Mouse (Mus musculus) yolk sac, embryonic 10.5 days (tissue): ENCODE data around the gene Pax8.
A peak's percentile ranks its signal among the peaks of the same experiment; 100 is the strongest.

Experiments
- DNase-seq: peaks from one replicate; pipeline ENCODE4 v3.0.0-alpha.2; 2017; ENCODE audit warnings: low spot score

Pax8 gene

DNA sequence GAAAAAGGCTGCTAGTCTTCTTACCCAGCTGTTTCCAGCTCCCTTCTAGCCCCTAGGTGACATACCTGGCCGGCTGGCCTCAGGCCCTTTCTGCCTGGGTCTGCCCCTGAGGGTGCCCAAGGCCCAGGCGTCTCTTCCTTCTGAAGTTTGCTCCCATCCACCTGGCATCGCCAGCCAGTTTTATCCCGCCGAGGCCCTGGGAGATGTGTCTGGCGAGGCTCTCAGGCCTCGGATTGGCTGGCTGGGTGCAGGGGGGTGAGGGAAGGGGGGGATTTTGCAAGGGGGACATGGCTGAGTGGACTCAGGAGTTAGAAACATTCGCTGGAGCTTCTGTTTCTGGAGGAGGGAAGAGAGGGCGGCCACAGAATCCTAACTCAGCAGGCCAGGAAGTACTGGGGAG lies at the start of gene Pax8:
Gene Pax8 (minus strand): TSS at position 180 of the 400 bp plus-strand sequence.
- DNase-seq = no peak

DNA sequence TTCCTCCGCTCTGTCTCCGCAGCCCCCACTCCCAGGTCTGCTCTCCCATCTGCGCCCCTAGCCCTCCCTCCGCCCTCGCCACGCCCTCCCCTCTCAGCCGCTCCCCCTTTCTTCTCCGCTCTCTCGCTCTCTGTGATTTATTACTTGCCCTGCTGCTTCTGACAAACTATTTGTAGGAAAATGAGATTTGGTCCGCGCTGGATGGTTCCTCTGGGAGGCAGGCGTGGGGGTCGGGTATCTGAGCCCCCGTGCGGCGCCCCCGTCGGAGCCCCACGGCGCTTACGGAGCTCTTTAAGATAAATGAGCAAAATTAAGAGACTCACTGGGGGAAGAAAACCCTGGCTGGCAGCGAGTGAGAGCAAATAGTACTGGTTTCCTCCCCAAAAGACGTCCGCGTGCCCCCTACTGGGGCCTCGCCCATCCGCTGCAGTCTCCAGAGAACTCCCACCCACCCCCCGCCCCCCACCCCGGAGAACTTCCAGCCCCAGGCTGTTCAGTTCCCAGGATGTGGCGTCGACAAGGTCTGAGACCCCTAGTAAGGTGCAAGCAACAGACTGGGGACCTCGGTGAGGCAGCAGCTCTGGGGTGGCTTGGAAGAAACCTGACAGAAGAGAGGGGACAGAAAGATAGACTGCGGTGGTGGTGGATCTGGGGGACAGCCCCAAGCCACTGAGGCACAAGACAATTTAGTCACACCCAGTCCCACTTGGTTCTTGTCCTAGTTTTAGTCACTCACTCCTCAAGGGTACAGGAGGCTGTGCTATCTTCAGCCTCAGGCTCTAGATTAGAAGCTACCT lies 46.2 kb upstream of the Pax8 start:
- peak; percentile 81 for DNase-seq

DNA sequence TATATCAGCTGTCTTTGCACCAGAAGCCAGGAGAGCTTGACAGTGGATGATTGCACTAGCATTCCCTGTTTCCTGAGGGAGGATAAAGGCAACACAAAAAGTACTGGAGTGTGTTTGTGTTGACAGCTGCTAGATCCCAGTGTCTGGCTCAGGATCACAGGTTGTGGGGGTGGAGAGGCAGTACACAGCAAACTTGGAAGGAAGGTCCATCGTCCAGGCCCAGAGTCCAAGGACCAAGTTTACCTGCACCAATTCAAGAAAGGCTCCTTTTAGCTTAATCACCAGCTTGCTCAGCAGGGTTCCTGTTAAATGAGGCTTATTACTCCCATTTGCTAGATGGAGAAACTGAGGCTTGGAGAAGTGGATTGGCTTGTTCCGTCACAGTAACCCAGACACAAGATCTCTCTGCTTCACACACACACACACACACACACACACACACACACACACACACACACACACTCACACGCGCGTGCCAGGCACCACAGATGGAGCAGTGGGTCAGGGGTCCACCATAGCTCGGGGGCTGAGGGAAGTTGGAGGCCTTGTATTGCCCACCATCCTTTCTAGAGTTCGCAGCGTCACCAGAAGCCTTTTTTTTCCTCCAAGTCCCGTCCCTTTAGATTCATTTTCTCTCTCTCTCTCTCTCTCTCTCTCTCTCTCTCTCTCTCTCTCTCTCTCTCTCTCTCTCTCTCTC lies 45.3 kb upstream of the Pax8 start:
- DNase-seq = peak; percentile 45

DNA sequence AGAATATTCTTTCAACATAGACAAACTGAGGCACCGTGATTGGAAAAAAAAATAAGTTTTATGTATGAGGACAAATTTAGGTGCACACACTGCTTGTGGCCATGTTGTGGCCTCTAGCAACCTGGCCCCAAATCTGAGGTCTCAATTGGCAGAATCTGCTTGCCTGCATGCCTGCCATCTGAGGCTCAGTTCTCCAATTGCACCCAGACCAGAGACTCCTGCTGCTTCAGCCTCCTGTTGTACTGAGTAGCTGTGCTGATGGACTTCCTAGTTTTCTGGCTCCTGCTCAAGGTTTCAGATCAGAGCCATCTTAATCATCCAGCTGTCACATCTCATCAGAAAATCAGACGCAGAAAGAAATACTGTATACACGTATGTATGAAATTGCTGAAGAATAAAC lies 41.5 kb upstream of the Pax8 start:
- no peak for DNase-seq

DNA sequence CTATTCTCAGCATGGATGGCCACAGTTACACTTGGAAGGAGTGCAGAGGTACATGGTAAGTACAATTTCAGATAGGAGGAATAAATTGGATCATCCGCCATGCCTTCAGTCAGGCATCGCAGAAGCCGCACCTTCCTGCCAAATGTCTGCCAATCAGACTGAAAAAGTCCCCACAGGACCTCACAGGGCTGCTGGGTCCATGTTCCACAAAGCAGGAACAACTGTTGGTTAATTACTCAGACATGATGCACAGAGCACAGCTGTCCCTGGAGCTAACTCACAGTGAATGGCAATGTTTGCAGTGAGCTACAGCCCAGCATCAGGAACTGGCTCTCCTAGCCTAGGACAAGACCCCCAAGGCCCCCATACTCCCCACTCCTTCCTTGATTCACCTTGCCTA lies 32.0 kb upstream of the Pax8 start:
- no peak for DNase-seq

DNA sequence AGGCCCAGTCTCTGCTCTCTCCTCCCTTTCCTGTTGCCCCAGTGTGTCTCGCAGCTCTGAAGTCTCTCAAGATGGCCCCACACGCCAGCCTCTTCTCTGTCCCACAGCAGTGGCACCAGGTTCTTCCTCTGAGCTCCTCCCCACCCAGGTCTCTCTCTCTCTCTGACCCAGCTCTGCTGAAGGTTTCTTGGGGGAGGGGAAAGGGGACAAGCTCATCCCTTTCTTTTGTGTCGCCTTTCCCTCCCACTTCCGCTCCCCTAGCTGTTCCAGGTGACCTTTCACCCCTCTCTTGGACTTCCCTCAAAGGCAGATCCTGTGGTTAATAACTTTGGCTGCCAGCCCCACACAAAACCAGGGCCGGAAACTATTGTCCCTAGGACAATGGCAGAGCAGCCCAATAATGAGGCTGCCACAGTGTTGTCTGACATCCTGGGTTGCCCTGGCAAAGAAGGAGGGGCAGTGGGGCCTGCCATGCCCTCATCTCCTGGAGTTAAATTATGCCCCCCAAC lies 27.6 kb upstream of the Pax8 start:
- peak; percentile 39 for DNase-seq

DNA sequence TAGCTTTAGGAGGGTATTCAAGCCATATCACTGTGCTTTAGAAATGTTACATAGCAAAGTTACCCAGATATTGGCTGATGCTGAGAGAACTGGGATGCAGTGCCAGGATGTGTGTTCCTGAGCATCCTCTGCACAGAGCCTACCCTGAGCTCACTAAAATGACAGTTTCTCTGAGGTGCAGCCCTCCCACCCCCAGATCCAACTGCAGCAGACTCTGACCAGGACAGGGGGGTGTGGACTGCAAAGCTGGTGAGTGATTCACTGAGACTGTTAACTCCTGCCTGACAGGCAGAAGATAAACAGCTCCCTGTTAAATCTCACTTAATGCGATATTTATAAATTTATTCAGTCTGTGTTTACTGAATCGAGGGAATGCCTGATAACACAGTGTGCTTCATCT lies 25.5 kb upstream of the Pax8 start:
- no peak for DNase-seq

DNA sequence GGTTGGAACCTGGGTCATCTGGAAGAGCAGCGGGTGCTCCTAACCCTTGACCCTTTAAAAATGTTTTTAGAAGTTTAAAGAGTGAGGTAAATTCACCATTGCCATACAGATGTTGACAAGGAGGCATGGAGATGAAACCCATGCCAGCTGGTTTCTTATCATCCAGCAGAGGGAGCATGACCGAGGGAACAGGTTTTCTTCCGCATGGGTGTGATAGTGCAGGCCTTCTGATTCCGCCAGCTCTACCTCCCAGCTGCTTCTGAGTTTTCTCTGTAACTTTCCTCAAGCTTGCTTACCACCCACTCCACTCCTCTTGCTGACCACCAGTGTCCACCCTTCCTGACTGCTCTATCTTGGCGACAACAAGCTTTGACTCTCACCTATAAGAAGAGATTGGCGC lies 15.2 kb upstream of the Pax8 start:
- no peak for DNase-seq

DNA sequence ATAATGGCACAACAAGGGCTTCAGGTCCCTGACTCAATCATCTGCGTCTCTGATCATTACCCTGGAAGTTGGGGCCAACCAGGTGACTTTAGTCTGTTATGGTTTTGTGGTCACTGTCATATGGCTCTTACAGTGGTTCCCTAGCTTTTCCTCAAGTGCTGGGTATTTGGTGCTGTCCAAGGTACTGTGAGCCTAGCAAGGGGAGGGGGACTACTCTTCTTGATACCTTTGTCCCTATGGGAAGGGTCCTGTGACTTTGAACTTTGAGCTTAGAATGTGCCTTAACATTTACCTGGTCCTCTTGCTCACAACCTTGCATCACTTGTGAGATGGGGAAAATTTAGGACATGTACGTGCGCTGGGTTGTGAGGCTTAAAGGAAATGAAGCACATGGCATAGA lies 13.3 kb upstream of the Pax8 start:
- DNase-seq = no peak

DNA sequence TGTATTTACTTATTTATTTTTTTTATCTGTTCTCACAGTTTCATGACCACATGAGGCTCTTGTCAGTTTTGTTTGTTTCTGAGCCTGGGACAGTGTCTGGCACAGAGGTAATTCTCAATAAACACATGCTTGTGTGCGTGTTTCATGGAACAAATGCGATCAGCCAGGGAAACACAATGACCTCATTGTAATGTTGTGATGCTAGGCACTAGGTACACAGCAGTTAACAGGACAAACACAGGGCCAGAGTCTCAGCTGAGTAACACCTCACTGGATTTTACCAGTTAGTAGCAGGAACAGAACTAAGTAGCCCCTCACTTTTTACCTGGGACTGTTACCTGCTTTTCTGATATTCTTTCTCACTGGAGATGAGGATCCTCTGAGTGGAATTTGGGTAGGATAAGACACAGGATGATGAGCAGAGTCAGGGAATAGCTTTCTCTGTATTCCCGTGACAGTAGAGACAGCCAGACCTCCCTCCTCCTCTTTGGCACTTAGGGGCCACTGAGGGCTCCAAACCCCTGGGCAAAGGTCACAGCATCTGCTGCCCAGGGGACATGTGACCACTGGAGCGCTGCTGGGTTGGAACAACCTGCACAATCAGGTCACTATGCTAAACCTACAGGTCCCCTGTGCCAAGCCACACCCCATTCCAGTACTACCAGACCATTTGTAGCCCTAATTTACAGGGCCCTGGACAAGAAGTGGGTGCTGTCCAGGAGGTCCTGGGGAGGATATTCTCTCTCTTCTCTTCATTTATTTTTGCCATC lies 11.8 kb upstream of the Pax8 start:
- no peak for DNase-seq

DNA sequence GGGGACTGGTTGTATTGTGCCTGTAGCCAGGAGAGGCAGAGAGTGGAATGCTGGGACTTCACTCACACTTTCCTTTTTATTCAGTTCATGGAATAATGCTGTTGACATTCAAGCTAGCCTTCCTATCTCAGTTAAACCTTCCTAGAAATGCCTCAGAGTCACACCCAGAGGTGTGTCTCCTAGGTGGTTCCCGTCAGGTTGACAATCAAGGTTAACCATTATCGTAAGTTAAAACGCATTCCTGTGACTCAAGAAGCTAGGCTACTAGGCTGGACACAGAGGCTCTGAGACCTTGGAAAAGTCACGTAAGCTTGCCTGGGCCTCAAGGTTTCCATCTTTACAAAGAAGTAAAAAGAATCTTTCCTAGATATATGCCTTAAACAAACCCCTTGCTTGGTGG lies 10.0 kb upstream of the Pax8 start:
- DNase-seq = no peak

DNA sequence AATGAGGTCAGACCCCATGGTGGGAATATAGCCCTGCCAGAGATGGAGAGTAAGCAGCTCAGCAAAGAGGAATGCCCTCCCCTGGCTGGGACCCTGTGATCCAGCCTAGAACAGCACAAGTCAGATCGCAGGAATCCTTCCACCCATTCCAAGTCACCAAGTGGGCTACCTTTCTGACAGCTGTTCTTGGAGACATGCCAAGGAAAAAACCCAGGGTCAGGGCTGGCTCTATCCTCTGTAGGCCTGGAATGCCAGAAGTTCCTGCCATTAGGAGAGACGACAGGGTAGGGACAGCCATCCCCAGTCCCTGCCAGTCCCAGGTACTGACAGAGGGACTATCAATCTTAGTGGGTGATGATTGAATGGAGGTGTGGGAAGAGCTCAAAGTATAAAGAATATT lies 4.5 kb upstream of the Pax8 start:
- no peak for DNase-seq

DNA sequence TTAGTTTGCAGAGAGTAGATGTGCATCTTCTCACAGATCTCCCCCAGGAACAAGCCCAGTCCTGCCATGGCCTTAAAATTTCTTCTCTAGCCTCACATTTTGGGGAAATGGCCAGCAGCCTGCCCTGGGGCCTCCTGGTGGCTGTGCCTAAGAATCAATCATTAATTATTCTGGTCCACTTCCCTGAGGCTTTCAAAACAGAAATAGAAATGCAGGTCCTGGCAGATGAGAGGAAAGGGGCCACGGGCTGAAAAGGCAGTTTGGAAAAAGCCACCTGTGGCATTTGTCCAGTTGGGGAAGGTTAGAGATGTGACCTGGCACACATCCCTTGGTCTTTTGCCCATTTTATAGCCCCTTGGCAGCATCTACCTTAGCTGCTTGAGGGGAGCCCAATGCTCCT lies 3.8 kb upstream of the Pax8 start:
- DNase-seq = no peak

DNA sequence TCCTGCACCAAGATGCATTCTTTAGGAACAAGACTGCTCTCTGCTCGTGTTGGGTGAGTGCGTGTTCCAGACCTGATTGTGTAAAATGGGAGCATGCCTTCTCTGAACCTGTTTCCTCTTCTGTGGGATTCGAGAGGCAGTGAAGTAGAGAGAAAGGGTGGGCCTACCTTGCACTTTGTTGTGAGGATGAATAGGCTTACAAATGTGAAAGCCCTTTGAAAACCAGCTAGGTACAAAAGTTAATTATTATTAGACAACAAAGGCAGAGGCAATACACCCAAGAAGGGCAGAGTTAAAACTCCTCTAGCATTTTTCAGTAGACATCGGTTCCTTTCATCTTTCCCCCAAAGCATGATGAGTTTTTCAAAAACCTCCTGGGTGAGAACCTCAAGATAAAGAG lies 3.2 kb upstream of the Pax8 start:
- no peak for DNase-seq

DNA sequence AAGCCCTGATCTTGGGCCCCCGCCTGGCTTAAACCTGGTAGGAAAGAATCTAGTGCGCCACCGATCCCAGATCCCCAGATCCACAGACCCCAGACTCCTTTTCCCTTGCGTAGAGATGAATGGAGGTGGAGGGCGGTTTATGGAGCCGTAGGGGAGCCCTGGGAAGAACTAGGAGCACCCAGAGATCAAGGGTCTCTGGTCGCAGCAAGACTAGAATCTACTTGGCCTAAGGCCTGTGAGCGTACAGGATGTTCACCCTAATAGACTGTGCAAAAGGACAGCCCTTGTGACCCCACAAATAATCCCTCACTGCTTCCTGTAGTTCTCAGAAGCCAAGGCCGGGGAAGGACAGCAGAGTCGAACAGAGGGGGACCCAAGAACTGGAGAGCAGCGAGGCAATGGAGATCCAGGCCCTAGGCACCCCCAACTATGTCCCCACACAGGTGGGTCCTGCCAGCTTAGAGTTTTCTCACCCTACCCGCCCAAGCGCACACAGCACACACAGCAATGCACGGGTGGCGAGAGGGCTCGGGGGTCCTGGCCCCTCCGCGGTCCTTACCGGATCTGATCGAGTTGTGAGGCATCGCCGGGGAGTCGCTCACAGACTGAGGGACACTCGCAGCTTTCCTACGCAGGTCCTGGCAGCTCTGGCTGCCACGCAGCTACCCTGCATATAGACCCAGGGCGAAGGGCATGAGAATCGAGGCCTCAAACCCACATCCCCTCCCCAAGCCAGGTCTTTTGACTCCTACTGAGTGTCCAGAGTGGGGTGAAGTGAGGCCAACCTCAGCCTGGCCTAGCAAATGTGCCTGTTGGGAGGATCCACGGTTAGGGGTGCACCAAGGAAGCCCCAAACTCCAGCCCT lies 653 bp downstream of the Pax8 start:
- no peak for DNase-seq

DNA sequence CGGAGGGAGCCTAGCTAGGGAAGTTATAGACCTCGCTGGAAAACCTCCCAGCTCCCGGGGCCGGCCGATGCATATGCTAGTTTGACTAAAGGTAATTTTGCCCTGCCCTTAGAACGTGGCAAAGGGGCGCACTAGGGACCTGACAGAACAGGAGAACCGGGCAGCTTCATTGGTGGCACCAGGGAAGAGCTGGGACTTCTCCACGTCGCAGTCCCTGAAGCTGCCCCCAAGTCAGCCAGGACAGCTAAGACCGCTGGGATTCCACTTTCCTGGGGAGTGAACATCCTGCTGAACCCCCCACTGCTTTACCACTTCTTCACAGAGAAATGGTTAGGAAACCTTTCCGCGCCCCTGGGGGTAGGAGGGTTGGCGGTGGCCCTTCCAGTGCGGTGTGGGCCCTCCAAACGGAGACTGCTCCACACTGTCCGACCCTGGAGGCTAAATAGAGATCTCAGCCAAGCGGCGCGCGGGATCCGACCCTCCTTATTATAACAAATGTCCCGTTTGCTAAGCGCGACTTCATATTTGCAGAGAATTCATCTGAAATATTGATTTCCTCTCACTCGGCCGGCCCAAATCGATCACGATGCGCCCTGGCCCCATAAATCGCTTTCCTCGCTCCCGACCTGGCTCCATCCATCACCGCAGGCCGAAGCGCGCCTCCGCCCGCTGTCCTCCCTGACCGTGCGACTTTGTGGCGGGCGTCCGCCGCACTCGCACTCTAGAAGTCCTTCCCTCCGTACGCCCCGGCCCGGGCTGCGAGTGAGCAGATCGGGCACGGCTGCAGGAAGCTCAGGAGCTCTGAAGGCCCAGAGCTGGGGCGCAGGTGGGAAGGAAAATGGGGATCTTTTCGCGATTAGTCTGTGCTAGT lies 1.5 kb downstream of the Pax8 start:
- DNase-seq = no peak

DNA sequence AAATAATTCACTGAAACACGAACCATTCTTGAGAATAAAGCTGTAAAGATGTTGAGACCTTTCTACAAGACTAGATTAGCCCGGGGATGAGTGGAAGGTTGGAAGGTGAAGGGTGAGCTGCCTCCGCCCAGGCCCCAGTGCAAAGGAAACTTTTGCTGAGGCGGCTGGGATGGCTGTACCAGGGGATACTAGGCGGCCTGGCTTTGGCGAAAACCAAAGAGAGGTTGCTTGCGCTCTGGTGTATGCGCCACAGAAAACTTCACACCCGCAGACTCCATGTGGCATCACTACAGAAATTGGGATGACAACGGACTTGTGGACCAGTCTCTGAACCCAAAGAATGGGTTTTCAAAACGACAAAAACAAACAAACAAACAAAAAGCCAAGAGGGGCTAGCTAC lies 2.7 kb downstream of the Pax8 start:
- DNase-seq = no peak

DNA sequence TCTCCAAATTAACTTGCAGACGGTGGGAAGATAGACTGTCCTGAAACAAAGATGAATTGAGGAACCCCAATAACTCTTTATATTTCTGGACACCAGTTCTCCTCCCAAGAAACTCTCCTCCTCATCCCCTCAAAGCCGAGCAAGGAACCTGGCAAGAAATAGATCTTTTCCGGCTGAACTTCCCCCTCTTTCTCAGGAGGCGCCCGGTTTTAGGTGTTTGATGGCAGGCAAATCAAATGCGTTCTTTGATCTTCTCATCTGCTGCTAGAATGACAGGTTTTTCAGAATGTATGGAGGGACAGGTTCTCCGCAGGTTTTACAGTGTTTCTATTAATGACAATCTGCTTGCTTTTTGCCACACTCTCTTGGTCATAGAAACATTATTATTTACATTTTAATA lies 3.3 kb downstream of the Pax8 start:
- no peak for DNase-seq

DNA sequence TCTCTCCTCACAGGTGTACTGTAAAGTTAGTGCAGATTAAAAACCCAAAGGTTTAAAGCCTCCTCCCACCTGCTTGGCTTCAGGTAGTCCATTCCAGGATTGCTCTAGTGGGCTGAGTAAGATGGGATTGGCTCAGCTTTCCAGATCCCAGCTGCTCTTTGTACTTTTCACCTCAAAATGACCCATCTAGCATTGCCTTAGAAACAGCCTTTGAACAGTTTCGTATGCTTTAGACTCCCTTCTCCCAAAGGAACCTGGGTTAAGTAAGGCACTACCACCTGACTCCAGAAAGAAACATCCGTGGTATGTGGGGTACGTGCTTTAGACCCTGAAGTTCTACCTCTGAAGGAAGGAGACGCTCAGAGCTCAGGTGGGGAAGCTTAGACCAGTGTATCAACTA lies 6.3 kb downstream of the Pax8 start:
- peak; percentile 73 for DNase-seq

DNA sequence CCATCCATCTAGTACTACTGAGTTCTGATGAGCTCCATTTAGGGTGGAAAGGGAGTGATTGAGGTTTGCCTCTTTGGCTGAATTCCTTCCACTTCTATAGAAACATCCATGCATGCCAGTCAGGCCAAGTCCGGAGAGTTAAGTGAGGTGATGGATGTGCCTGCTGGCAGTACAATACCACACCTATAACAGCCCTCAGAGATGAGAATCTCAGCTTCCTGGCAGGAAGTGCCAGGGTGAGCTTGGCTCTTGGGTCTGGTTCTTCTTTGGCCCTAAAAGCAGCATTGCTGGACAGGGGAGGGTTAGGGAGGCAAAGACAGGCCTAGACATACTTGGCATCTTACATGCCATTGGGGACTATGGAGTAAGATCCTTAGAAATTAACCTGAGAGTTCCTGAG lies 7.0 kb downstream of the Pax8 start:
- DNase-seq = no peak

DNA sequence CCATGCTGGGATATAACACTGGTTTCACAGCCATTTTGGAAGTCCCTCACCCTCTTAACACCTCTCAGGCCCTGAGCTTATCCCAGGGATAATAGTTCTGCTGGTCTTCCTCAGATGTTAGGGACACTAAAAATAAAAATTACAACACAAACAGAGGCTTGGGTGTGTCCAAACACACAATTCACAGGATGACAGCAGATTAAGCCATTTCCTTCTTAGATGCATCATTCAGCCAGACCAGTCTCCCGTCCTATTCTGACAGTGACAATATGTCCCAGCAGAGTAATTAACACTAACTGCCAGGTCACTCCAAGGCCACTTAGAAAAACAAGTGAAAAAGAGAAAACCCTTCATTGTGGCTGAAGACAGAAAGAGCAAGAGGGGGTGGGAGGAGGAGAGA lies 8.2 kb downstream of the Pax8 start:
- no peak for DNase-seq
